ENCODE assay signal across 13 mouse cellular contexts in the genomic region with DNA sequence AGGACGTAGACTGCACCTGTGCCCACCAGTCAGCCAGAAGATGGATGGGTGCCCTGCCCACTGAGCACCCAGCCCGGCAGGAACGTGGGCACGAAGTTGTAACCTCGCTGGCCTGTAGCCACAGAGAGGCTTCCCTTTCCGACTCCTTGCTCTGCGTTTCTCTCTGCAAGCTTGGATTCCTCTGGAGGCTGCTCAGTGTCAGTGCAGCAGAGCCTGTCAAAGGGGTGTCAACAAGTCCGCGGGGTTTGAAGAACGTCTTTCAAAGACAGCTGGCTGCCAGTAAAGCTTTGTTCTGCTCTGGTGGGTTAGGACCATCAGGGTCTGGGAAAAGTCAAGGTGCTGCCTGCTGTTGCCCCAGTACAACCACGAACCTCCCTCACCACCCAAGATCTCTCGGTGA. TPM values are rescaled to one million over a fixed set of nuclear protein-coding genes. Genes with fewer than 3 reads are reported as not detected.
DNase-seq lines count a peak whose midpoint lies in the region; ATAC-seq and TF ChIP-seq lines count a peak whose summit lies in the region.
"Had no signal": no experiment of that assay in that cellular context is flagged by ENCODE, and none has a peak within 500 bp of the region (broad histone marks: within the 10 kb centered on the region; RNA-seq: fewer than 3 reads in every experiment).

No protein-coding gene starts in this region.

- no peak for DNase-seq in forebrain, postnatal 0 days
- no peak for DNase-seq in forebrain, embryonic 11.5 days (ENCODE audit: low spot score)
- DNase-seq in limb, embryonic 11.5 days (ENCODE audit: low spot score) = peak; percentile 29
- DNase-seq in limb, embryonic 10.5 days (ENCODE audit: low spot score) = no peak
- DNase-seq in ZHBTc4 (ENCODE audit: low read depth, low spot score) = peak; percentile 25
- DNase-seq in T-cell, adult 2 months (ENCODE audit: low spot score) = no peak
- no peak for DNase-seq in cerebellum, adult 2 months
- DNase-seq: cerebellum, postnatal 25 days; thymus, postnatal 36 days had no signal

- H3K9me3 ChIP-seq in forebrain, postnatal 0 days (ENCODE audit: low read length) = no peaks in the 10 kb centered on the region; the same call in 1 of the 2 replicates
- no peaks in the 10 kb centered on the region for H3K9me3 ChIP-seq in forebrain, embryonic 11.5 days (ENCODE audit: control insufficient read depth, low read length)
- H3K9me3 ChIP-seq in limb, embryonic 11.5 days (ENCODE audit: control insufficient read depth, low read length) = no peaks in the 10 kb centered on the region
- no peaks in the 10 kb centered on the region for H3K9me3 ChIP-seq in limb, embryonic 10.5 days (replicated peaks)
- no peaks in the 10 kb centered on the region for H3K9me3 ChIP-seq in intestine, postnatal 0 days (ENCODE audit: control insufficient read depth)
- H3K9me3 ChIP-seq: megakaryocyte, embryonic 14.5 days had no signal

- no peaks in the 10 kb centered on the region for H3K4me1 ChIP-seq in forebrain, postnatal 0 days (ENCODE audit: insufficient read depth)
- H3K4me1 ChIP-seq in forebrain, embryonic 11.5 days (replicated peaks; ENCODE audit: control insufficient read depth, insufficient read depth, low read length) = peaks cover 6% of the 10 kb centered on the region; the same call in 1 of the 2 replicates
- H3K4me1 ChIP-seq in limb, embryonic 11.5 days (ENCODE audit: control insufficient read depth, insufficient read depth, low read length) = peaks cover 20% of the 10 kb centered on the region
- peaks cover 41% of the 10 kb centered on the region for H3K4me1 ChIP-seq in limb, embryonic 10.5 days
- no peaks in the 10 kb centered on the region for H3K4me1 ChIP-seq in intestine, postnatal 0 days (replicated peaks; ENCODE audit: control insufficient read depth, insufficient read depth, low read length)
- no peaks in the 10 kb centered on the region for H3K4me1 ChIP-seq in cerebellum, adult 2 months (ENCODE audit: control insufficient read depth, insufficient read depth, low read length)

- peak; percentile 50; the same call in 1 of the 2 replicates for ATAC-seq in forebrain, postnatal 0 days
- no peak for ATAC-seq in forebrain, embryonic 11.5 days (replicated peaks; ENCODE audit: low FRiP score)
- ATAC-seq in limb, embryonic 11.5 days (ENCODE audit: insufficient number of reproducible peaks, low FRiP score, low TSS enrichment, low read depth) = no peak
- ATAC-seq in intestine, postnatal 0 days = no peak
- ATAC-seq: activated CD4-positive, CD25-positive, alpha-beta regulatory T cell, adult 4 months; inflammation-experienced regulatory T-cells, adult 6 months had no signal

- H3K9ac ChIP-seq in forebrain, postnatal 0 days = no peak overlapping the region
- no peak overlapping the region for H3K9ac ChIP-seq in forebrain, embryonic 11.5 days (ENCODE audit: low read length)
- no peak overlapping the region for H3K9ac ChIP-seq in limb, embryonic 11.5 days (ENCODE audit: low read length)
- H3K9ac ChIP-seq in intestine, postnatal 0 days (ENCODE audit: low read depth, low read length) = no peak overlapping the region

- no peak overlapping the region for H3K27ac ChIP-seq in forebrain, postnatal 0 days (ENCODE audit: low read depth, low read length)
- no peak overlapping the region for H3K27ac ChIP-seq in forebrain, embryonic 11.5 days (ENCODE audit: low read depth, low read length)
- no peak overlapping the region for H3K27ac ChIP-seq in limb, embryonic 11.5 days (replicated peaks; ENCODE audit: low read depth, low read length)
- no peak overlapping the region; the same call in 1 of the 2 replicates for H3K27ac ChIP-seq in limb, embryonic 10.5 days
- no peak overlapping the region for H3K27ac ChIP-seq in intestine, postnatal 0 days (ENCODE audit: low read depth, low read length)
- no peak overlapping the region for H3K27ac ChIP-seq in cerebellum, adult 2 months (ENCODE audit: insufficient read depth, low read length)

- peak; percentile 67 for TF ChIP-seq CTCF in forebrain, postnatal 0 days (IDR thresholded peaks at IDR 0.05; ENCODE audit: low read depth)
- peak; percentile 67 for TF ChIP-seq CTCF in intestine, postnatal 0 days (IDR thresholded peaks at IDR 0.05; ENCODE audit: low read depth)
- no peak for TF ChIP-seq CTCF in cerebellum, adult 2 months (IDR thresholded peaks at IDR 0.05; ENCODE audit: borderline replicate concordance, insufficient read depth, low read depth, low read length)

- 3% methylated on average over 12 of the region's 12 CpGs for WGBS in forebrain, postnatal 0 days
- 1% methylated on average over 12 of the region's 12 CpGs for WGBS in forebrain, embryonic 11.5 days
- WGBS in limb, embryonic 11.5 days = 2% methylated on average over 12 of the region's 12 CpGs
- 4% methylated on average over 12 of the region's 12 CpGs for WGBS in limb, embryonic 10.5 days
- WGBS in intestine, postnatal 0 days = 10% methylated on average over 12 of the region's 12 CpGs
- WGBS in cerebellum, adult 2 months = 4% methylated on average over 12 of the region's 12 CpGs

- H3K27me3 ChIP-seq in forebrain, postnatal 0 days (ENCODE audit: insufficient read depth, low read length) = peaks cover 69% of the 10 kb centered on the region
- H3K27me3 ChIP-seq in forebrain, embryonic 11.5 days (ENCODE audit: control insufficient read depth, insufficient read depth, low read length) = peaks cover 68% of the 10 kb centered on the region
- peaks cover 69% of the 10 kb centered on the region for H3K27me3 ChIP-seq in limb, embryonic 11.5 days (ENCODE audit: control insufficient read depth, insufficient read depth, low read length)
- H3K27me3 ChIP-seq in limb, embryonic 10.5 days (ENCODE audit: low read depth, poor library complexity, severe bottlenecking) = peaks cover 98% of the 10 kb centered on the region
- H3K27me3 ChIP-seq in intestine, postnatal 0 days (replicated peaks; ENCODE audit: control insufficient read depth, insufficient read depth, low read length) = peaks cover 37% of the 10 kb centered on the region
- peaks cover 1% of the 10 kb centered on the region; the same call in 1 of the 2 replicates for H3K27me3 ChIP-seq in cerebellum, adult 2 months (ENCODE audit: control insufficient read depth, insufficient read depth, low read length)

- no peak overlapping the region for H3K4me3 ChIP-seq in forebrain, postnatal 0 days (ENCODE audit: low read depth, low read length)
- no peak overlapping the region for H3K4me3 ChIP-seq in forebrain, embryonic 11.5 days (ENCODE audit: low read depth, low read length)
- no peak overlapping the region for H3K4me3 ChIP-seq in limb, embryonic 11.5 days (ENCODE audit: low read depth, low read length)
- no peak overlapping the region for H3K4me3 ChIP-seq in limb, embryonic 10.5 days
- H3K4me3 ChIP-seq in intestine, postnatal 0 days (ENCODE audit: low read depth, low read length) = no peak overlapping the region
- no peak overlapping the region for H3K4me3 ChIP-seq in cerebellum, adult 2 months (replicated peaks; ENCODE audit: insufficient read depth, low read depth, low read length)
- H3K4me3 ChIP-seq: megakaryocyte, embryonic 14.5 days had no signal

- TF ChIP-seq POLR2A in cerebellum, adult 2 months (IDR thresholded peaks at IDR 0.05; ENCODE audit: borderline replicate concordance, insufficient read depth, low read length) = no peak

- no peaks in the 10 kb centered on the region for H3K36me3 ChIP-seq in forebrain, postnatal 0 days (ENCODE audit: insufficient read depth)
- H3K36me3 ChIP-seq in forebrain, embryonic 11.5 days (ENCODE audit: control insufficient read depth, insufficient read depth, low read length) = no peaks in the 10 kb centered on the region
- H3K36me3 ChIP-seq in limb, embryonic 11.5 days (ENCODE audit: control insufficient read depth, insufficient read depth, low read length) = no peaks in the 10 kb centered on the region
- no peaks in the 10 kb centered on the region for H3K36me3 ChIP-seq in limb, embryonic 10.5 days
- H3K36me3 ChIP-seq in intestine, postnatal 0 days (ENCODE audit: control insufficient read depth, insufficient read depth) = no peaks in the 10 kb centered on the region

- H3K4me2 ChIP-seq in forebrain, postnatal 0 days (ENCODE audit: low read depth) = no peak overlapping the region
- no peak overlapping the region for H3K4me2 ChIP-seq in forebrain, embryonic 11.5 days (ENCODE audit: low read depth, low read length, severe bottlenecking)
- H3K4me2 ChIP-seq in limb, embryonic 11.5 days (ENCODE audit: low read depth, severe bottlenecking) = no peak overlapping the region
- H3K4me2 ChIP-seq in intestine, postnatal 0 days (replicated peaks; ENCODE audit: low read depth) = 0 out of 2 replicates have a peak overlapping the region, but pooled peaks have one; percentile 13

RNA-seq across cellular contexts. Expression of a gene that starts 12.7 kb away (rescaled TPM):
- 1.3 and 2.3 TPM in 2 replicates for total RNA-seq in forebrain, postnatal 0 days (2014; rRNA removed)
- 1.4 and 1.6 TPM in 2 replicates for polyA plus RNA-seq in forebrain, postnatal 0 days (2015; fragmentation: Nextera tagmentation; extraction: Ambion mirVana)
- polyA plus RNA-seq in forebrain, embryonic 11.5 days (2014; fragmentation: Nextera tagmentation; extraction: Ambion mirVana) = 0.17 and 0.91 TPM in 2 replicates
- 0.27 and 0.65 TPM in 2 replicates for polyA plus RNA-seq in limb, embryonic 11.5 days (2014; fragmentation: Nextera tagmentation; extraction: Ambion mirVana)
- polyA plus RNA-seq in limb, embryonic 10.5 days (2016; fragmentation: Nextera tagmentation; extraction: Ambion mirVana) = 0.48 and 4.4 TPM in 2 replicates
- polyA plus RNA-seq in intestine, postnatal 0 days (2015; fragmentation: Nextera tagmentation; extraction: Ambion mirVana) = 49.8 and 50.1 TPM in 2 replicates
- polyA plus RNA-seq in cerebellum, adult 2 months (2012; rRNA removed) = 1.2 and 1.7 TPM in 2 replicates
- polyA plus RNA-seq: activated CD4-positive, CD25-positive, alpha-beta regulatory T cell, adult 4 months had no signal

RNA-seq across cellular contexts. Expression of a gene that starts 36.7 kb away (rescaled TPM):
- 38.7 and 76.5 TPM in 2 replicates for total RNA-seq in forebrain, postnatal 0 days (2014; rRNA removed)
- 30.3 and 33.3 TPM in 2 replicates for polyA plus RNA-seq in forebrain, postnatal 0 days (2015; fragmentation: Nextera tagmentation; extraction: Ambion mirVana)
- 52.8 and 58.7 TPM in 2 replicates for polyA plus RNA-seq in forebrain, embryonic 11.5 days (2014; fragmentation: Nextera tagmentation; extraction: Ambion mirVana)
- polyA plus RNA-seq in limb, embryonic 11.5 days (2014; fragmentation: Nextera tagmentation; extraction: Ambion mirVana) = 61.9 and 64.6 TPM in 2 replicates
- 58.5 and 67.6 TPM in 2 replicates for polyA plus RNA-seq in limb, embryonic 10.5 days (2016; fragmentation: Nextera tagmentation; extraction: Ambion mirVana)
- polyA plus RNA-seq in intestine, postnatal 0 days (2015; fragmentation: Nextera tagmentation; extraction: Ambion mirVana) = 24.9 and 25.1 TPM in 2 replicates
- polyA plus RNA-seq in cerebellum, adult 2 months (2012; rRNA removed) = 119 and 126 TPM in 2 replicates

RNA-seq across cellular contexts. Expression of a gene that starts 44.5 kb away (rescaled TPM):
- total RNA-seq in forebrain, postnatal 0 days (2014; rRNA removed) = 3.1 and 6.5 TPM in 2 replicates
- polyA plus RNA-seq in forebrain, postnatal 0 days (2015; fragmentation: Nextera tagmentation; extraction: Ambion mirVana) = 2.6 and 2.7 TPM in 2 replicates
- 6.1 and 6.3 TPM in 2 replicates for polyA plus RNA-seq in forebrain, embryonic 11.5 days (2014; fragmentation: Nextera tagmentation; extraction: Ambion mirVana)
- polyA plus RNA-seq in limb, embryonic 11.5 days (2014; fragmentation: Nextera tagmentation; extraction: Ambion mirVana) = 3.2 and 4.2 TPM in 2 replicates
- polyA plus RNA-seq in limb, embryonic 10.5 days (2016; fragmentation: Nextera tagmentation; extraction: Ambion mirVana) = 2.3 and 3.3 TPM in 2 replicates
- polyA plus RNA-seq in intestine, postnatal 0 days (2015; fragmentation: Nextera tagmentation; extraction: Ambion mirVana) = 0.48 and 0.60 TPM in 2 replicates
- 0.34 and 0.95 TPM in 2 replicates for polyA plus RNA-seq in cerebellum, adult 2 months (2012; rRNA removed)
- polyA plus RNA-seq: activated CD4-positive, CD25-positive, alpha-beta regulatory T cell, adult 4 months; inflammation-experienced regulatory T-cells, adult 6 months had no signal

RNA-seq across cellular contexts. Expression of a gene that starts 56.3 kb away (rescaled TPM):
- total RNA-seq in forebrain, postnatal 0 days (2014; rRNA removed) = 0.19 TPM in 1 of 2 replicates, not detected in the other
- polyA plus RNA-seq in forebrain, postnatal 0 days (2015; fragmentation: Nextera tagmentation; extraction: Ambion mirVana) = 0.06 TPM in 1 of 2 replicates, not detected in the other
- 0.39 and 0.81 TPM in 2 replicates for polyA plus RNA-seq in forebrain, embryonic 11.5 days (2014; fragmentation: Nextera tagmentation; extraction: Ambion mirVana)
- 0.07 TPM in 1 of 2 replicates, not detected in the other for polyA plus RNA-seq in limb, embryonic 11.5 days (2014; fragmentation: Nextera tagmentation; extraction: Ambion mirVana)
- 0.13 and 0.15 TPM in 2 replicates for polyA plus RNA-seq in limb, embryonic 10.5 days (2016; fragmentation: Nextera tagmentation; extraction: Ambion mirVana)
- 2.6 and 2.8 TPM in 2 replicates for polyA plus RNA-seq in intestine, postnatal 0 days (2015; fragmentation: Nextera tagmentation; extraction: Ambion mirVana)
- polyA plus RNA-seq in cerebellum, adult 2 months (2012; rRNA removed) = 0.11 TPM in 1 of 2 replicates, not detected in the other
- polyA plus RNA-seq: activated CD4-positive, CD25-positive, alpha-beta regulatory T cell, adult 4 months; inflammation-experienced regulatory T-cells, adult 6 months had no signal

Comparison
In these comparisons a context has a peak if more than half of its experiments do, and no peak if none do; other contexts are left out.
1. DNase-seq: peak in limb, embryonic 11.5 days (single experiment) and ZHBTc4 (single experiment); none in forebrain, postnatal 0 days (single experiment), forebrain, embryonic 11.5 days (single experiment), limb, embryonic 10.5 days (single experiment), T-cell, adult 2 months (single experiment) and cerebellum, adult 2 months (0 of 2).